Mouse (Mus musculus): ENCODE measurements around the gene Dusp5. TPM values are rescaled to one million over a fixed set of nuclear protein-coding genes. Genes with fewer than 3 reads are reported as not detected.
A peak's percentile ranks its signal among the peaks of the same experiment; 100 is the strongest.

The Dusp5 gene
- total RNA-seq, 2 experiments from 2014 or later = 10.3 to 14.2 TPM

DNA sequence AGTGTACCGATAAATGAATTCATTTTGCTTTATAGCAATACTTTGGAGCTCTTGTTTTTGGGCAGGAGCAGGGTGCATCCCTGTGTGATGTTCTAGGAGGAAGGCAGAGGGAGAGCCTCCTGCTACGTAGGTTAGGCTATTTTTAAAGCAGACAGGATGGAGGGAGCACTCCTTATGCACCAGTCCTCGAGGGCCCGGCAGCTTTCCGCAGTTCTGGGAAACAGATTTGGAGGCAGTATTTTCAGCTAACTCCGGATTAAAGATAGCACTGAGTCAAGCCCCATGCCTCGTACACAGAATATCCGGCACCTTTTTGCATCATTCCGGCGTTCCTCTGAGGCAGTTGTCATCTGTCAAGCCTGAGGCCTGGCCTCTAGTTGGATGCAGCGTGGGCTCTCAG is 9.1 kb downstream of the Dusp5 start:
- intact Hi-C loops (cut with DNase I) = no loop called here
- DNase-seq = no peak

DNA sequence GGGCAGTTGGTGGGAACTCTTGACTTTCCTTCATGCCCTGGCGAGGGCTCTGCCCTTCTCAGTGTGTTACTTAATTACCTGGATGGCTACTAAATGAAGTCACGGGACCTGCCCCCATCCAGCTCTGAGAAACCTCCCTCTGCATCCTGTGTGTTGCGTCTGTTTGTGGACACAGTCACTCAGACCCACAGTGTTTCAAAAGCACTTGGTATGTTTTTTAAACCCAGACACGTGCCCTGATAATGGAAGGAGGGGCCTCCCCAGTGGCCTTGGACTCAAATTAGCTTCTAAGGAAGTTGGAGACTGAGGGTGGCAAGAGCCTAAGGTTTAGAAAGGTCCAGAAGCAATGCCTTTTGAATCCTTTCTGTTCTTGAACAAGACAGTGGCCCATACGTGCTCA is 9.9 kb downstream of the Dusp5 start:
- intact Hi-C loops (cut with DNase I) = no loop called here
- DNase-seq = no peak

DNA sequence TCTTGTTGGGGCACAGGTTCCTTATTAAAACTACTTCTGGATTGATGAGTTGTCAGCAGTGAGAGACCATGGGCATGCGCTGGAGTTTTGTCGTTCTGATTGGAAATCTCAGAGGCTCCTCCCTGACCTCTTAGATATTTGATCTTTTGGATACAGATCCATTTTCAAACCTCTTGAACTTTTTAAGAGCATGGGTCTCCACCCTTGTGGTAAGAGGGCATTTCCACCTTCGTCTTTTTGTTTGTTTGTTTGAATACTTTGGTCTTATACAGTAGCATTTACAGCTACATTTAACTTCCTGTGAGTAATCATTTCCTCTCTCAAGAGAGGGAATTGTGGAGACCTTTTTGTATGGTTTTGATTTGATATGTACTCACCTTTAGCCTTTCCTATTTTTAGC is 10.4 kb downstream of the Dusp5 start:
- intact Hi-C loops (cut with DNase I) = no loop called here
- DNase-seq = no peak

DNA sequence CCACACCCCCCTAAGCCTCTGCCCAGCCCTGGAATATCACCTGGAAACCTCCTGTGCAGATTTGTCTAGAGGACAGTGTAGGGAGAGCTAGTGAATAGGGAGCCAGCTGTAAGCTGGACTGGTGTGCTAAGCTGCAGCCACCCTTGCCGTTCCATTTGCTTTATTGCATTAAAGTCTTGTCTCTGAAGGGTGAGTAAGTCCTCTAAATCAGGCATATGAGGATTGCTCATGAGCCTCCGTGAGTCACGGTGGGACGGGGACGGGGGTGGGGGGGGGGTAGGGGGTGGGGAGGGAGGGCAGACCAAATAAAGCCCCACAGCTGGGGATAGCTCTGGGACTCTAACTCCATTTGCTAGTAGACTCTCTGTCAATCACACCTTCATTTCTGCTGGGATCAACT is 14.7 kb downstream of the Dusp5 start:
- no peak for DNase-seq
- intact Hi-C loops (cut with DNase I) = no loop called here

DNA sequence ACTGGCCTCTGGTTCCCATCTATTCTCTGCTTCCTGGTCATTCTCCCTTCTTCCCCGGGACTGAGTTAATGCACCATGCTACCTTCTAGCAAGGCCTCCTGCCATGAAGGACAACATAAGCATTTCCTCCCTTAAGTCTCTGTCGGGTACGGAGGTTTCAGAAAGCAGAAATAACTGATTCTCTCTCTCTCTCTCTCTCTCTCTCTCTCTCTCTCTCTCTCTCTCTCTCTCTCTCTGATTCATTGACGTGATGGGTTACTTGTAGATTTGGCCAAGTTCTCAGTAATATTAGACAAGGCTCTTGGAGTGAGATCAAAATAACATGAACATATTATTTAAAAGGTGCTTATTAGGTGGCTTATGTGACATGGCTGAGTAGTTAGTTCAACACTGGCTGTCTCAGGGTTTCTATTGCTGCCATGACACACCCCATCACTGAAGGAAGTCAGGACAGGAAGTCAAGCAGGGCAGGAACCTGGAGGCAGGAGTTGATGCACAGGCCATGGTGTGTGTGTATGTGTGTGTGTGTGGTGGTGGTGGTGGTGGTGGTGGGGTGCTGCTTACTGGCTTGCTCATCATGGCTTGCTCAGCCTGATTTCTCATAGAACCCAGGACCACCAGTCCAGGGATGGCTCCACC is 16.1 kb downstream of the Dusp5 start:
- no peak for DNase-seq
- intact Hi-C loops (cut with DNase I) = no loop called here

DNA sequence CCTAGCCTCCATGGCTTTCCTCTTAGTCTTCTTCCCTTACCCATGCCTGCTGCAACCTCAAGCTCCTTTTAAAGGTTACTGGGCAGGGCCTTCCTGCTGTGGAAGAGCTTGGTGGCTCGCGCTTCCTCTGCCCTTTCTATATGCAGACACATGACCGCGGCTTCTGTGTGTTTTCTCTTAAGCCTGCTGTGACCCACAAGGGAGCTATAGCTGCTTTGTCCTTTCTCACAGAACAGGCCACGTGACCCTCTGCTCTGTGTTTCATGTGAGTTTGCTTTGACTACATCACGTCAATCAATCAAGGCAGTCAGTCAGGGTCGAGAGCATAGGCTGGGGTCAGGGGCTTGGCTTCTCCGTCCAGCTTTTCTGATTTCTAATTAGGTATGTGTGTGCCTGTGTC is 18.7 kb downstream of the Dusp5 start:
- intact Hi-C loops (cut with DNase I) = no loop called here
- no peak for DNase-seq

DNA sequence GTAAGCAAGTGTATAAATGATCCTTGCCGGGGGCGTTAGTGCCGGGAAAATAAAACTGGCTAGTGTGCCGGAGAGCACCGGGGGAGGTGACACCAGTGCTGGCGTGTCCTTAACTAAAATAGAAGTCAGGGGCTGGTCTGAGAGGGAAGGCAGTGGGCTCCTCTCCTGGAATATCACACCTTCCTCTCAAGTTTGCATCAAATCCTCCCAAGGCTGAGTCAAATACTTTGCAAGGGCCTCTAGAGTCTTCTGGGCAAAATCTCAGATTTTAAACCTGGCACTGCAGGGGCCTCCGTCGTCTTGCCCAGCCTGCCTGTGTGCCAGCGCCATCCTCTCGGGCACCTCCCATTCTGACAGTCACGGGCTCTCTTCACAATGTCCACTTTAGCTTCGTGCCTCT is 22.1 kb downstream of the Dusp5 start:
- intact Hi-C loops (cut with DNase I) = no loop called here
- no peak for DNase-seq

DNA sequence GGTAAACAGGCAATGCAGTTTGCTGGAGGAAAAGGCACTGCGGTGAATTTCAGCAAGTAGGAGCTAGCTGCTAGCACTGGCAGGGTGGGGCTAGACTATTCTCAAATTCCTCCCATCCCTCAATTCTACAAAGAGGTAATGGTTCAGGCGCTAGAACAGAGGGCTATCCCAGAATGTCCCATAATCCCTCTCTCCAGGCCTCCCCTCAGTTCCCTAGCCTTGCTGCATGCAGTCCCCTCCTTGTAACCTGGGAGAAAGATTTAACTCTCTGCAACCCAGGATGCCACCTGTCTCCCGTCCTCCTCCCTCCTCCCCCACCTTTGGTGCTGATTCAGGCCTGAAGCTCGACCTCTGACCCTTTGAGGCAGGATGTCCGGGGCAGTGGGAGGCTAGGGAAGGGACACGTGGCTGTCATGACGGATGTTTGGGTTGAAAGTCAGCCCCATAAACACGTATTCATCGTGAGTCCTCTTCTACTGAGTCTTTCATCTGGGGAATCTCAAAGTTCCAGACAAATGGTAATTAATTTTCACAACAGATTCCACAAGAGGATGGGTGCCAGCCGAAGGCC is 23.4 kb downstream of the Dusp5 start:
- DNase-seq = no peak
- intact Hi-C loops (cut with DNase I) = no loop called here

DNA sequence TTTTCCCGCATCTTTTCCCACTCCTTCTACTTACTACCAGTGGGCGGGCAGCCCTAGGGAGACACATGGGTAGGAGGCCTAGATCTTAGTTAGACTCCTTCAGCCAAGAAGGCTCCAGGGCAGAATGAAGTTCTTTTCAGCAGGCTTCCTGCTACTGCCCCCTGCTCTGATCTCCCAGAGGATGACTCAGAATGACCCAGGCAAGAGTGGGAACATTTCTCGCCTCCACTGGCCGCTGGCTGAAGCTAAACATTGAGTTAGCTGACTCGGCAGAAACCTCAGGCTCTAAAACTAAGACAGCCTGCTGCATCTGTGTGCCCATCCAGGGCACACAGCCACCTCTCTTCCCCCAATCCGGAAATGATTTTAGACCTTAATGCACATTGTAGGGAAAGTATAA is 23.9 kb downstream of the Dusp5 start:
- intact Hi-C loops (cut with DNase I) = no loop called here
- DNase-seq = no peak

DNA sequence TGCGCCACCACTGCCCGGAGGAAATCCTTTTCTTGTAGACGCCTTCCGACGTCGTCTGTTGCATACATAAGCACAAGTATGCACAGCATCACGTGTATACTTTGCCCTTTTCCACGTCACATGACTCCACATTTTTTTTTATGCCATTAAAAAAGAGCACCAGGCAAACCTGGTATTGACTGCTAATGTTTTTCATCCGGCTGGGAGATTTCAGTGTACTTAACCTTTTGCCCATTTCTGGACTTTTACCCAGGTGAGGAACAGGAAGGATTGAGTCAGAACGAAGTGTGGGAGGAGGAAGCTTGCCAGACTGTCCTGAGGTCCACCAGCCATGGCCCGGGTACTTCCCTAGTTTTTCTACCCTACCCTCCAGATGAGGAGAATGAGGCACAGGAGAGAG is 25.5 kb downstream of the Dusp5 start:
- intact Hi-C loops (cut with DNase I) = no loop called here
- no peak for DNase-seq

DNA sequence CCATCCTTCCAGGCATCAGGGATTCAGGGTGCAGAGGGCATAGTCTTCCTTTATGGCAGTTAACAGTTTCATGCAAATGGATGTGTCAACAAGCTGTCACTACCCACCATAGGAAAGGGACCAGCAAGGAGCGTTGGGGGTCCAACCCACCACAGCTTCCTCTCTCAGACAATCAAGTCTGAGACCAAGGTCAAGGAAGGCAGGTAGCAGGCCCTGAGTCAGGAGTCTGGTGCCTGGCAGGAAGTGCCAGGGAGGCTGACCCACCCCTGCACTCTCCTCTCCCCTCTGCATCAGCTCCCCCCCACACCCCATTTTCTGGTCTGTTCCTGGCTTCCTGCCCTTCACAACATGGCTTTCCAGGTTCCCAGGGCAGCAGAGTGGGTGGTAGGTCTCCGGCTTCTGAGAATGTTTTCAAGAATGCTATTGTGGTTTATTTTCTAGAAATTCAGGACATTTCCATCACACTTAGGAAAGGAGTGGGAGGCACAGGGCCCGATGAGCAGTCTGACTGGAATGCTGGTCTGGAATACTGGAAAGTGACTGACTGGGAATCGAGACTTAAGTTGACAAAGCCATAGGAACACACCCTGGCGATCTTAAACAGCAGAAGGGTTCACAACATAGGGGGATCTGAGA is 26.2 kb downstream of the Dusp5 start:
- intact Hi-C loops (cut with DNase I) = no loop called here

DNA sequence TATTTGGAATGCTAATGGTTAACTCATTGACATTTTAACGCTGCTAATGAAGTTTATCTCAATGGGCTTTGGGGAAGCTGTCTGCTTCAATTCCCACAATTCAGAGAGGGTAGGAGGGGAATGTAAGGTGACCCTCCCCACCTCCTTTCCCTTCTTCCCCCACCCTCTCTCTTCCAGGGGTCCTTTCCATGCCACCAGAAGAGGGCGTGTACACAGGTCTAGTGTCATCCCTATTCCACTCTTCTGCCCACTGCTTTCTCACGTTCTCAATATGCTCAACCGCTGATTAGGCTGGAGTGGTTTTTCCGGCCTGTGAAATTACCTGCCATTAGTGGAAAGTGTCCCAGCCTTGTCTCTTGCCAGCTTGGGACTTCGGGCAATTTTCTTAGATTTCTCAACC is 27.9 kb downstream of the Dusp5 start:
- intact Hi-C loops (cut with DNase I) = no loop called here
- peak in 1 of 2 experiments; percentile 44 for DNase-seq

More for the DNA sequence above, 26.2 kb downstream of the Dusp5 start:
- no peak for DNase-seq

DNA sequence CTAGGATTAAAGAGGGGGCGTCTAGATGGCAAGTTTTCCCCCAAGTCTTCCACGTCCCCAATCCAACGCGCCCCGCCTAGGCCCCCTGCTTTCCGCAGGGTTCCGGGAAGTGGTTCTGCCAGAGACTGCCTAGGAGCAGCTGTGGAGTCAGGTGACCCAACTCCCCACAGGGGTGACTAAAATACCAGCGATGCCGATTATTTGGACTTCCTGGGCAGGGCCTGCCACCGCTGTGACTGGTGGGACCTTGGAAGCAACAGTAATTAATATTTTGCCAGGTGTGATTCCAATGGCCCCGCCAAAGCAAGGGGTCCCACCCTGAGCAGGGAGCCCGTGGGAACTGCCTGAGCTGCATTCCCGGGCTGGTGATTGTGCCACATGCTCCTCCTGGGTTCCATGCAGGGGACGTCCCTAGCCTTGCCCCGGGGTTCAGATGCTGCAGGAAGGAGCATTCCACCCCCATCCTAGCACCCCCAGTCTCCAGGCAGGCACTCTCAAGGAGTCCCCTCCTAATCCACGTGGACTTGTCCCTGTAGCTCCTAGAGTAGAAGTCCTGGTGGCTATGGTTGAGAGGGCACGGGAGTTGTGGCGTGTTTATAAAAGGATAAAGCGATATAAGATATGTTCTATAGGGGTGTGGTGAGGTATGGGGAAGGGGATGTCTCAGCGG is 28.5 kb downstream of the Dusp5 start:
- DNase-seq = peak; percentile 48 to 63
- intact Hi-C loops (cut with DNase I) = no loop called here

DNA sequence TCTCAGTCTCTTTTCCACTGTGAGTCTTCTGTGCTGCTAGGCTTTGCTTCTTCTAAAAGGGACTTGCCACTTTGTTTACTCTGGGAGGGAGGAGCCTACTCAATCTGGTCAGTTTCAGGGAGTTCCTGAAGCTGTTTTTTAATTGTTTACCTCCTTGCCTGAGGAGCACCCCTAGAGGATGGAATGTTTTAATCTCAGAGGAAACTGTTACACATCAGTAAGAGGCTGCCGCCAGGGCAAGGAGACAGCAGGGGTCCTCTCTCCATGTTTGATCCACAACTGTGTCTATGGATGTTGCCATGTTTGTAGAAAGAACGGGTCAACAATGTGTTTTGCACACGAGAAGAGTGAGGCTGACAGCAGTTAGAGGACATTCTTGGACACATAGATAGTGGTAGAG is 31.5 kb downstream of the Dusp5 start:
- DNase-seq = no peak
- intact Hi-C loops (cut with DNase I) = no loop called here

DNA sequence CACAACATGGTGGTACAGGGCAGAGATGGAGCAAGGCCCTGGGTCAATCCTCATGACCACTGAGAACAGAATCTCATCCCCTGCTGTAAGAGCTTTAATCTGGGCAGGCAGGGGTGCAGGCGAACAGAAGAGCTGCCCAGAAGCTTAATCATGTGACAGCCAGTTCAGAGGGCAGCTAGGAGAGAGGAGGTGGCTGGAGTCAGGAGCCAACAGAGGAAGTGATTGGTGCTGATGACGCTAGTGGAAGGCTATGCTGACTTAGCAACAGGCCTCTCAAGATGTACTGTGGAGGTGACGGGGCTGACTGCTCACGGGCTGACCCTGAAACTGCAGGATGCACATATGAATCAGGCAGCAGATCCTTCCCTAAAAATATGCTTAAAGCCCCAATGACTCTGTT is 35.3 kb downstream of the Dusp5 start:
- intact Hi-C loops (cut with DNase I) = no loop called here

DNA sequence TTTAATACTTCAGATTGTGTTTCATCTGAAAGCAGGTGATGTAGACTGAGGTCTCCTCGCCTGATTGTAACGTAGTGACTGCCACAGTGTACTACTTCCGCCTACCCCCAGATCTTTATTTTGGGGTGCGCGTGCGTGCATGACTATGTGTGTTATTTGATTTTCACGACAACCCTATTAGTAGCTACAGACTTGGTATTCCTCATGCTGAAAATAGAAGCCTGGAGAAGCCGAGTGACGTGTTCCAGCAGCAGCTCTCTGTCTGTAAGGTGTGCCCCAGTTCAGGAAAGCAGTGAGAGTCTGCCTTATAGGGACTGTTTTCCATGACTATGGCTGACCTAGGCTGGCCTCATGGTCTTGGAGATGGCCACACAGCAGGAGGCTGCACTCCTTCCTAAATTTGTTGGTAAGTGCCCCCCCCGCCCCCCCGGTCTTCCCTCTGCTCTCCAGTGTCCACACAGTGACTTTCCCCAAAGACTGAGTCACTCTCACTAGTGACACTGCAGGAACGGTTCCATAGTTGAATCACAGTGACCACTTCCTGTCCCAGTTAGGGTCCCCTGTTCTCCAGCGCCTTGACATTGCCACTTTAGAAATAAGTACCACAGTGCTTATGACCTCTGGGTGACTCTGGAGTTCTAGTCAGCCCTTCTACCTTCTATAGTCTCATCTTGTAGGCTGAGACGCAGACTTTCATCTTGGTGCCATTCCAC is 36.8 kb downstream of the Dusp5 start:
- no peak for DNase-seq
- intact Hi-C loops (cut with DNase I) = no loop called here

More for the DNA sequence above, 35.3 kb downstream of the Dusp5 start:
- no peak for DNase-seq

DNA sequence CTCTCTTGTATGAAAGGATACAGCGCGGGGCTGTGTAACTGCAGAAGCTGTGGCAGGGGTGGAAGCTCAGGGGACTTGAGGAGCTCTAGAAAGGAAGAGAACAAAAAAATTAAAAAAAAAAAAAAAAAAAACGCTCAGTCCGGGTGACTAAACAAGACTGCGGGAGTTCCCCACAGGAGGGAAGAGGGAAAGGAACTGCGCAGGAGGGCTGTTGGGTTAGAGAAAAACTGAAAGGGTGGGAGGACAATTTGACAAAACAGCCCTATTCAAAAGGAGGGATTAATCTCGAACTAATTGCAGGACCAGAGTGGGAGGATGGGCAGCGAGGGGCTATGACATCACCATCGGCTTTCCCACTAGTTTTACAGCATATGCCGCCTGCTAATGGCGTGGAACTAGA is 39.0 kb downstream of the Dusp5 start:
- DNase-seq = no peak
- intact Hi-C loops (cut with DNase I) = no loop called here

DNA sequence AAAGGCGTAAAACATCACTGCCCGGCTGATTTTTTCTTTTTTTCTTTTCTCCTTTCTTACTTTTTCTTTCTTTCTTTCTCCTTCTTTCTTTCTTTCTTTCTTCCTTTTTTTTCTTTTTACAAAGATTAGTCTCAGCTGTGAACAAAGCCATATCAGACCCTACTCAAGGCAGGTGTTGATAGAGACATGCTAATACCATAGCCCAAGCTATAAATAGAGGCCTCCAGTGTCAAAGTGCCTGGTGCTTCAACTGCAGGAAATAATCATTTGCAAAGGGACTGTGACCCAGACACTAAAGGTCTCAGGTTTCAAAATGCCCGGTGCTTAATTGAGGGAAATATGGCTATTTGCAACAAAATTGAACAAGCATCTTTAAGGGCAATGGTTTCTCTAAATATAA is 39.6 kb downstream of the Dusp5 start:
- intact Hi-C loops (cut with DNase I) = no loop called here

DNA sequence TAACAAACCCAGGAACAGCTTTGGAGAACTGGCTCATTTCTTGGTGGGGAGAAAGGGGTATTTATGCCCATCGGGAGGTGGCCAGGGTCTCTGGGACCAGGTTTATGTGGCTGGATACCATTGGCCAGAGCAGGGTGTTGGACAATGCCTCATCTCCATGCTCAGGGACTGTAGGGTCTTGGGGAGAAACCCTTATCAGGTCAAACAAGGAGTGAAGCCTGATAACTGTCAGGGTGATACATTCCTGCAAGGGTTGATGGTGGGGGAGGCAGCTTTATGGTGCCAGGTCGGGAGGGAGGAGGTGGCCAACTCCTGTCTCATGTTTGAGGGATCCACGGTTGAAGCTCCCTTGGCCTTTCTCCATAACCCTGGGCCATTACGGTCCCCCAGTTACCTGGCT is 42.1 kb downstream of the Dusp5 start:
- intact Hi-C loops (cut with DNase I) = no loop called here
- no peak for DNase-seq

More for the DNA sequence above, 39.6 kb downstream of the Dusp5 start:
- DNase-seq = no peak

DNA sequence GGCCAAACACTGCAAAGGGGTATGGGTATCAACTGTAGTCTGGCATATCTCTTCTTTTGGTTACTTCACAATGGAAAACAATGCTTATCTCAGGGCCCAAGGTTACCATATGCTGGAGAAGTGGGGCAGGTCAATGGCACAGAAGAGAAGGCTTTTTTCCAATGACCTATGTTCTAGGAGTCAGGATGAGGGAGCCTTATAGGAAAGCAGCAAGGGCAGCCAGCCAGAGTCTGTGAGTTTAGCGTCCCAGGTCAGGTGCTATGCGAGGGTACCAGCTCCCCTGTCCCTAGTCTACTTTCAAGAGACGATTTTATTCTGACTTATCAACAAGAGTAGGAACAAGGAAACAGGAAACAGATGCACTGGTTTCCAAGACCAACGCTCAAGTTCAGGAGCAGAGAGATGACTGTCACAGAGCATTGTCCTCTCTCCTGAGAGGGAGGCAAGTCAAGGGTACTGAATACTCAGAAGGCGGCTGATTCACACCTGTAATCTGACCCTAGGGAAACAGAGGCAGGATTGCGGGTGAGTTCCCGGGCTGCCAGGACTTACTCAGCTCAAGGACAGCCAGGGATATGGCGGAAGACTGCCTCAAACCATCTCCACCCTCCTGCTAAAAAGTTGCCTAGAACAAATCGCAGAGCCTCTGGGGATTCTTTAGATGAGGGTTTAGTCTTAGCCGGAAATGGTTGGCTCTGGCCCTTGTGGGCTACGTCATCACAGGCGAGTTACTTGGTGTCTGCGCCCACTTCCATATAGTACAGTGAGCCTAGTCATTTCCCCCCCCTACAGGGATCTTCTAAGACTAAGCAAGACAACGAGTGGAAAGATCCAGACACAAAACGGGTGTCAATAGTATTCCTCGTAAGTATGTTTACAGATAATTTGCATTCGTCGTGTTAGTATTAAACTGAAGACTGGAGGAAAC is 42.9 kb downstream of the Dusp5 start:
- no peak for DNase-seq
- intact Hi-C loops (cut with DNase I) = no loop called here

Measured in heart, postnatal 10 days (tissue).